Mouse (Mus musculus): ENCODE data around the gene Gtf2h5.
A peak's percentile ranks its signal among the peaks of the same experiment; 100 is the strongest.

Gene Gtf2h5

DNA sequence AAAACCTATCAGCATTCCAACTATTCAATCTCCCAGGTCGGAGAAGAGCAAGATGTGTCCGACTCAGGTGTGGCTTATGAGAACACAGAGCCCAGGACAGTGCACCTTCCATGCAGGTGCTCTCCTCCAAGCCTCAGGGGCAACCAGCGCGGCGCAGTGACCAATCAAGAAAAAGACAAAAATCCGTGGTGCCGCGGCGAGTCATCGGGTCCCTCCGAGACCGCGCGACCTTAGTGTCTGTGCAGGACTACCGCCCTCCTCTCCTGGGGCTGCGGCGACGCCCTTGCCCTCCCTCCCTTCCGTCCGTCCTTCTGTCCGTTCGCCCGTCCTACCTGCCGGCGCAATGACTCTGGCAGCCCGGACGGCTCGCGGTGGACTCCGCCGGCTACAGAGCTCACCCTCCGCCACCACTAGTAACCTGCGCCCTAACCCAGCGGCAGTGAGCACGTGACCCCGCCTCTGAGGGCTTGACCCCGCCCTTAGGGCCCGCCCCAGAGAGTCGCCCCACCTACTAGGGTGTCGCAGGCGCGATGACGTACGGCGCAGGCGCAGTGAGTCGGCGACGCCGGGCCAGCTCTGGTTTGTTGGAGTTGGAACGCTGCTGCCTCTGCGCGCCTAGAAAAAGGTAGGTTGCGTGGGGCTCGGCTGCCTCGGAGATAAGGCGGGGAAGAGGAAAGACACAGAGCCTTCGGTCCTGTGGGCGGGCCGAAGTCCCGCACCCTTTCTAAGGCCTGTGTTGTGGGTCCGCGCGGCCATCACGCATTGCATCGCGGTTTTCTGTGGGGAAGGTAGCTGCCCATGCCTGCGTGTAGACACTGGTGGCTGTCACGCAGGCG is at the start of gene Gtf2h5, which contains the start of gene Serac1:
Gene Gtf2h5, plus strand, starts transcription at position 500 of the 836 bp plus-strand sequence.
Gene Serac1, minus strand, starts transcription at position 455 of the 836 bp plus-strand sequence.
- DNase-seq (ENCODE audit: low read depth in 2 of 2, low spot score in 2 of 2): peak; percentile 98 to 99

- DNase-seq (ENCODE audit: low read depth in 2 of 2, low spot score in 2 of 2): no peak
Measured at GRCm38 (mm10) chr17:6035661-6036060, 43.9 kb upstream of the Gtf2h5 start.

- DNase-seq (ENCODE audit: low read depth in 2 of 2, low spot score in 2 of 2): no peak
Measured at GRCm38 (mm10) chr17:6036458-6036857, 43.1 kb upstream of the Gtf2h5 start.

GRCm38 (mm10) chr17:6036872-6037271 is 42.7 kb upstream of the Gtf2h5 start:
- no peak for DNase-seq (ENCODE audit: low read depth in 2 of 2, low spot score in 2 of 2)

- no peak for DNase-seq (ENCODE audit: low read depth in 2 of 2, low spot score in 2 of 2)
Measured at GRCm38 (mm10) chr17:6037507-6037906, 42.1 kb upstream of the Gtf2h5 start.

DNA sequence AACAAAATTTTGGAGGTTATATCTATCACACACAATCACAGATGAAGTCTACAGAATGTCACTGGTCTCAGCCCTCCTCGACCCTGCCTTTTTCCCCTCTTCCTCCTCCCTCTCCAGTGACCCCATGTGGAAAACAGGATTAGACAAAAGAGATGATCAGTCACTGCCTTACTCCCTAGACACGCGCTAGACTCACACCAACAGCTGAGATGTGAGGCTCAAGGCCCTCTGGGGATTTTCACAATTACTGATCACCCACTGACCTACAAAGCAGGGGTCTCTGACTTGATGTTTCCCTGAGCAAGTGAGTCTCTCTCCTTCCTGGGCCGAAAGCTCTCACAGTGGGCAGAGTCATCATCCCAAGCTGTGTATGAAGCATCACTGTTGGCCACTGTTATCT is 26.8 kb upstream of the Gtf2h5 start:
- DNase-seq (ENCODE audit: low read depth in 2 of 2, low spot score in 2 of 2): no peak

GRCm38 (mm10) chr17:6054934-6055355 is 24.6 kb upstream of the Gtf2h5 start:
- DNase-seq (ENCODE audit: low read depth in 2 of 2, low spot score in 2 of 2): peak; percentile 51 to 67

DNA sequence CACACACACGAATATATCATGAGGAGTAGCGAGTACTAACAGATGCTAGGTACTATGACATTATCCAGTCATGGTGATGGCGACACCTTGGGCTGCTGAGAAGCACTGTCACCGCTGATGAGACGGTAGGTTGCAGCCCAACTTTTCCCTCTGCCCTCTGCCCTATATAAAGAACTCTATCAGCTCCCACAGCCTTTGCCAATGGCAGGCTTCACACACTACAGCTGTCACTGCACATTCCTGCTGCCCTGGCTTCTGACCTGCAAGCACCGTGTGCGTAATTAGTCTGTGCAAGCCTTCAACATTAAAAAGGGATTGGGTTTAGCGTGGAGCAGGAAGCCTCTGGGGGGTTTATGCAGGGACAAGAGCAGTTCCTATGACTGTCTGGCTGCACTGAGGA is 16.8 kb upstream of the Gtf2h5 start:
- no peak for DNase-seq (ENCODE audit: low read depth in 2 of 2, low spot score in 2 of 2)

DNA sequence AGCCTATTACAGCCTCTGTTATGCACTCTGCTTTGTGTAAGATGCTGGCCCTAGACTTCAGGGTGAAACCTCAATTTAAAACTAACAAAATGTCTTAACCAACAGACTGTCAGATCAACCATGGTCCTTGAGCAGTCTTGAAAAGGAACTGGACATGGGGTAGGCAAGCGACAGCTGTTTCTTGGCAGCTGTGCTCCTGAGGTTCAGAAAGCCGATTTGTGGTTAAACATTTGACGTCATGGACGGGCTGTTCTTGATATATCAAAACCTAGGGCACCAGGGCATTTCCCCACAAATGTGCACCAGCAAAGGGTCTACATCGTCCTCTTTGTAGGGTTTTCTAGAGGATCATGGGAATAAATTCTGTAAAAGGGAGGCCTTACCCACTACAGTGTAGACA is 16.1 kb upstream of the Gtf2h5 start:
- DNase-seq (ENCODE audit: low read depth in 2 of 2, low spot score in 2 of 2): no peak

DNA sequence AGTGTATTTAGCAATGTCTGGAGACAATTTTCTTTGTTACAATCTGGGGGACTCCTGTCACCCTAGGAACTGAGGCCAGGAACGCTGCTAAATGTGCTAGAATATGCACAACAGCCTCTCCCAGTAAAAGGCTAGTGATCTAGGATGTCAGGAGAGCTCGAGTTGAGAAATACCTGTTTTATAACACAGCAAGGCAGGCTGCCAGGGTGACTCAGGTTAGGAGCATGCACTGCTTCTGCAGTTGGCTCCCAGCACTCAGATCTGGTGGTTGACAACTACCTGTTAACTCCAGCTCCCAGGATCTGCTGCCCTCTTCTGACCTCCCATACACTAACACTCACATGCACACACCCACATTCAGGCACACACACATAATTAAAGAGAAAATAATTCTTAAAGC is 13.6 kb upstream of the Gtf2h5 start:
- no peak for DNase-seq (ENCODE audit: low read depth in 2 of 2, low spot score in 2 of 2)

GRCm38 (mm10) chr17:6067613-6068012 is 12.0 kb upstream of the Gtf2h5 start:
- no peak for DNase-seq (ENCODE audit: low read depth in 2 of 2, low spot score in 2 of 2)

DNA sequence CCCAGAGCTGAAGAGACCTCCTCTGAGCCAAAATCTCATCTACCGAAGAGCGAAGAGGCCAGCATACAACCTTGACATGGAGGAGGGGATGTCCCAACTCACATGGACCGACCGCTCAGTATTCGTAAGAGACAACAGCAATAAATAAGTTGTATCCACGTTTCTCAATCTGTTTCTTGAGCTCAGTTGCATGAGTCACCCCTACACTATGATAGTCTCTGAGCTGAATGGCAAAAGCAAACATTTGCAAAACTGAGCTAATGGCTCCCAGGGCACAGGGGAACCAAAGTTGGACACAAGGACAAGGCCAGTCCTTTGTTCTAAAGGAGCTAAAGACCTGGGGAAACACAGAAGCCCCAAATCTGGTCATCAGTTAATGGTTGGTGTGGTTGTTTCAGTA is 9.7 kb upstream of the Gtf2h5 start:
- no peak for DNase-seq (ENCODE audit: low read depth in 2 of 2, low spot score in 2 of 2)

DNA sequence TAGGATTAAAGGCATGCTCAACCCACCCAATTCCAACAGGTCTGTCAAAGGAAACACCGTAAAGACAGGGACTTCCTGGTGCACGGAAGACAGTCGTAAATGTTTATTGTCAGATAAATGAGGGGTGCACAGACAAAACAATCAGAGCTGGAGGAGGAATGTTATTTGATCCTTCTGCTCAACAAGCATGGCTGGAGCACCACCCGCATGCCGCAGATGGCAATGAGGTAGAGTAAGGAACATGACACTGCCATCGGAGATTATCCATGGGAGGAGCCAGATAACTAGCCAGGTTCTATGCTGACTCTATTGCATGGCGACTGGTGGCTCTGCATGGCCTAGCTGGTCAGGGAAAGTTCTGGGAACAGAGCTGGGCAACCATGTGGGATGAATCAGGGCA is 6.2 kb upstream of the Gtf2h5 start:
- DNase-seq (ENCODE audit: low read depth in 2 of 2, low spot score in 2 of 2): no peak

DNA sequence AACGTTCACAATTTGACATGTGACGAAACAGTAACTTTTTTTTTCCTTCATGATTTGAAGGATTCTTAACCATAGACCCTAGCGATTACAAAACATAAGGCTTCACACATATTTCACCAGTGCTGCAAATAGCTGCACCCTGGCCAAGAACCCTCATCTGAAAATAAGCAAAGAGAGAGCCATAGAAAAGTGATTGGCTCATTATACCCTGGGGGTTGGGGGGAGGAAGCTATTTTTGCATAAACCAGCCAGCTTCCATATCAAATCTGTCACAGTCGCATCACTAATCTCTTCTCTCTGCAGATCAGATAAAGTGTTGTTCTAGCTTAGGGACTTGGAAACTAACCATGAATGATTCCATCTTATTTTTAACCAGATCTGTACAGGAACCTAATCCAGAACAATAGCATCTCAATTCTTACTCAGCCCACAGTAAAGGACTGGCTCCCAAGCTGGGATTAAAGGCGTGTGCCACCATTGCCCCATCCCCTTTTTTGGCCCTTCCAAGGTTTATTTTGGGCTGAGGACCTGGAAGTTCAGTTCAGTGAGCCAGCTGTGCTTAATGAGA is 3.8 kb downstream of the Gtf2h5 start:
- no peak for DNase-seq (ENCODE audit: low read depth in 2 of 2, low spot score in 2 of 2)

DNA sequence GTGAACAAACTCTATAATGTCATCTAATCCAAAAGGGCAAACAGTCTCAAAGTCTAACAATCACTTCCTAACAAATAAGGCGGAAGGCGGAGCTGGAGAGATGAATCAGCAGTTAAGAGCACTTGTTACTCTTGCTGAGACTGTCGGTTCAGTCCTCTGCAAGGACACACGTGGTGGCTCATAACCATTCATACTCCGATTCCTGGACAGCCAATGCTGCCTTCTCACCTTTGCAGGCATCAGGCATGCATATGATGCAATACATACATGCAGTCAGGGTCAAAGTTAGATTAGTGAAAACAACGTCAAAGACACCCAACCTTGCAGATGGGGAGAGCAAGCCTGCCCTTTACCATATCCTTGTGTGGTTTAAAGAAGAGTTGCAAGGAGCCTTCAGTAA is 12.0 kb downstream of the Gtf2h5 start:
- DNase-seq (ENCODE audit: low read depth in 2 of 2, low spot score in 2 of 2): no peak

DNA sequence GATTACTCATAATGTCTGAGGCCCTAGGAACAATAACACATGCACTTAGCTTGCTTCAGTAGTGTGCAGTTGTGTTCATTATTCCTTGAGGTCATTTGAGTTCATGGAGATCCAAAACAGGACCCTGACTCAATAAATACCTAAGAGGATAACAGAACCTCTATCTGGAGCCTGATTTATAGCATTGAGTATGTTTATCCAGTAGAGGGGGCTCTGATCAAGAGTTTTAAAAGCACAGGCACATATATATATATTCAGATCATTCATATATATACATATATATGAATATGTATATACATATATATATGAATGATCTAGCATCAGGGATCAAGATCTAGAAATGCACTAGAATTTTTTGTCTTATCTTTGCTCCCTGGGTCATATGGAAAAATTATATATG is 16.0 kb downstream of the Gtf2h5 start:
- no peak for DNase-seq (ENCODE audit: low read depth in 2 of 2, low spot score in 2 of 2)

DNA sequence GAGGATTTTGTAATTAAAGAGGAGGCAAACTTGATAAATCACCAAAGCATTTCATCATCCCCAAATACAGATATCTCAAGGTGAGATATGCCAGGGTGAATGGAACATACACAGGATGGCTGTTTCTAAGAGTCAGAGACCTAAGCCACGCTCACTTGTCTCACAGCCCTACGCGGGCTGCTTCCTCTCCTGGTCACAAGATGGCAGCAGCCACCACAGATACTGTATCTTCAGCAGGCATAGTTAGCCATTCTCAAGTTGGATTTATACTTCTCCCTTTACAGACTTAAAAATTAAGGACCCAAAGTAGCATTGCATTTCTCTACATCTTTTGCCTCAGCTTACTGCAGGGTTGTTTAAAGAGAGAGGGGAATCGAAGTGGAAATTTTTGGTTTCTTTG is 18.3 kb downstream of the Gtf2h5 start:
- DNase-seq (ENCODE audit: low read depth in 2 of 2, low spot score in 2 of 2): peak; percentile 44 to 53

GRCm38 (mm10) chr17:6102287-6102686 is 22.7 kb downstream of the Gtf2h5 start:
- DNase-seq (ENCODE audit: low read depth in 2 of 2, low spot score in 2 of 2): no peak

- no peak for DNase-seq (ENCODE audit: low read depth in 2 of 2, low spot score in 2 of 2)
Measured at GRCm38 (mm10) chr17:6103566-6103965, 24.0 kb downstream of the Gtf2h5 start.

GRCm38 (mm10) chr17:6106361-6107014 is 26.9 kb downstream of the Gtf2h5 start, which contains the start of gene Tulp4:
Tulp4 (plus strand) TSS chr17:6106437.
- peak; percentile 77 to 83 for DNase-seq (ENCODE audit: low read depth in 2 of 2, low spot score in 2 of 2)

GRCm38 (mm10) chr17:6107015-6107601 is 27.5 kb downstream of the Gtf2h5 start:
- DNase-seq (ENCODE audit: low read depth in 2 of 2, low spot score in 2 of 2): peak; percentile 20 to 26

GRCm38 (mm10) chr17:6108175-6108574 is 28.6 kb downstream of the Gtf2h5 start:
- no peak for DNase-seq (ENCODE audit: low read depth in 2 of 2, low spot score in 2 of 2)
